Mouse (Mus musculus) testis, postnatal 10 days (tissue): ENCODE measurements around the gene Dpf3.

ENCODE experiments used
- DNase-seq: peaks from one replicate; pipeline ENCODE4 v3.0.0; 2021; ENCODE audit warnings: low spot score

Dpf3 gene

GRCm38 (mm10) chr12:83496336-83496735 is 8.8 kb upstream of the Dpf3 start:
- no peak for DNase-seq

- DNase-seq = no peak
Observed at GRCm38 (mm10) chr12:83495961-83496282, 8.4 kb upstream of the Dpf3 start.

- DNase-seq = no peak
Observed at GRCm38 (mm10) chr12:83495248-83495960, 7.9 kb upstream of the Dpf3 start.

GRCm38 (mm10) chr12:83494196-83494595 is 6.7 kb upstream of the Dpf3 start:
- DNase-seq = peak; percentile 56

GRCm38 (mm10) chr12:83492808-83493207 is 5.3 kb upstream of the Dpf3 start:
- DNase-seq = no peak

GRCm38 (mm10) chr12:83491609-83492008 is 4.1 kb upstream of the Dpf3 start:
- peak; percentile 53 for DNase-seq

- no peak for DNase-seq
Observed at GRCm38 (mm10) chr12:83489748-83490147, 2.2 kb upstream of the Dpf3 start.

- peak; percentile 49 for DNase-seq
Observed at GRCm38 (mm10) chr12:83488211-83488941, 860 bp upstream of the Dpf3 start.

GRCm38 (mm10) chr12:83486671-83487461 is 650 bp downstream of the Dpf3 start:
- DNase-seq = peak; percentile 78

- peak; percentile 70 for DNase-seq
Observed at GRCm38 (mm10) chr12:83485911-83486670, 1.4 kb downstream of the Dpf3 start.

- peak; percentile 51 for DNase-seq
Observed at GRCm38 (mm10) chr12:83484855-83485745, 2.4 kb downstream of the Dpf3 start.

- no peak for DNase-seq
Observed at GRCm38 (mm10) chr12:83483653-83484052, 3.9 kb downstream of the Dpf3 start.

GRCm38 (mm10) chr12:83481439-83481838 is 6.1 kb downstream of the Dpf3 start:
- DNase-seq = no peak

GRCm38 (mm10) chr12:83479818-83480401 is 7.6 kb downstream of the Dpf3 start:
- no peak for DNase-seq

- no peak for DNase-seq
Observed at GRCm38 (mm10) chr12:83479140-83479539, 8.4 kb downstream of the Dpf3 start.

- DNase-seq = no peak
Observed at GRCm38 (mm10) chr12:83476277-83476676, 11.2 kb downstream of the Dpf3 start.

GRCm38 (mm10) chr12:83475419-83475818 is 12.1 kb downstream of the Dpf3 start:
- no peak for DNase-seq

- no peak for DNase-seq
Observed at GRCm38 (mm10) chr12:83473987-83474600, 13.4 kb downstream of the Dpf3 start.

- no peak for DNase-seq
Observed at GRCm38 (mm10) chr12:83471760-83472159, 15.8 kb downstream of the Dpf3 start.

- no peak for DNase-seq
Observed at GRCm38 (mm10) chr12:83470085-83470484, 17.4 kb downstream of the Dpf3 start.
